Comparison of ENCODE assay signal across 8 mouse cellular contexts in genomic region chr17:35126206-35126611, GRCm38 (mm10). TPM values are rescaled to one million over a fixed set of nuclear protein-coding genes. Genes with fewer than 3 reads are reported as not detected.
A peak's percentile ranks its signal among the peaks of the same experiment; 100 is the strongest.
DNase-seq lines count a peak whose midpoint lies in the region; ATAC-seq and TF ChIP-seq lines count a peak whose summit lies in the region.

Gene D17H6S53E (plus strand): TSS chr17:35126373.

- peak within 1 kb of the TSS; percentile 90 for H3K27ac ChIP-seq in brown adipose tissue, adult 24 weeks (replicated peaks; ENCODE audit: low read depth, low read length)
- H3K27ac ChIP-seq in forebrain, embryonic 13.5 days: peak within 1 kb of the TSS; percentile 72
- peak within 1 kb of the TSS; percentile 64 for H3K27ac ChIP-seq in lung, embryonic 14.5 days (ENCODE audit: low read depth)

- H3K4me2 ChIP-seq in forebrain, embryonic 13.5 days: peak within 1 kb of the TSS; percentile 86
- H3K4me2 ChIP-seq in lung, embryonic 14.5 days: peak within 1 kb of the TSS; percentile 79

- intact Hi-C loops in heart, postnatal 14 days (cut with DNase I): loop anchor here (5.0 kb wide), 2 partner anchors 36 to 106 kb away; partner anchors contain the start of genes Atp6v1g2 and Prrc2a

- peak; percentile 80 to 83 for DNase-seq in heart, postnatal 14 days
- no peak for DNase-seq in large intestine, adult 2 months (ENCODE audit: low read depth, low spot score)
- DNase-seq in lung, embryonic 14.5 days: peak; percentile 87
- peak; percentile 76 for DNase-seq in testis, postnatal 14 days (ENCODE audit: low spot score)

- no peak for TF ChIP-seq CTCF in E14TG2a.4 (conservative IDR thresholded peaks at IDR 0.05; ENCODE audit: low read length)
- no peak for TF ChIP-seq CTCF in lung, embryonic 14.5 days (IDR thresholded peaks at IDR 0.05; ENCODE audit: low read depth)

- peaks cover 29% of the 10 kb centered on the region for H3K36me3 ChIP-seq in E14TG2a.4 (ENCODE audit: insufficient read depth, low read length)
- H3K36me3 ChIP-seq in forebrain, embryonic 13.5 days (ENCODE audit: poor library complexity, severe bottlenecking): peaks cover 36% of the 10 kb centered on the region
- H3K36me3 ChIP-seq in lung, embryonic 14.5 days (ENCODE audit: insufficient read depth): peaks cover 27% of the 10 kb centered on the region; the same call in 1 of the 2 replicates

- peaks cover 54% of the 10 kb centered on the region for H3K4me1 ChIP-seq in E14TG2a.4 (replicated peaks; ENCODE audit: low read depth, low read length)
- peaks cover 7% of the 10 kb centered on the region for H3K4me1 ChIP-seq in brown adipose tissue, adult 24 weeks (ENCODE audit: control insufficient read depth, insufficient read depth, insufficient read length, low read length)
- H3K4me1 ChIP-seq in forebrain, embryonic 13.5 days: peaks cover 38% of the 10 kb centered on the region
- no peaks in the 10 kb centered on the region; the same call in 1 of the 2 replicates for H3K4me1 ChIP-seq in lung, embryonic 14.5 days (ENCODE audit: insufficient read depth)

- WGBS in forebrain, embryonic 13.5 days: under 1% methylated on average over 36 of the region's 36 CpGs
- 0% methylated on average over 36 of the region's 36 CpGs for WGBS in large intestine, adult 2 months
- WGBS in lung, embryonic 14.5 days: under 1% methylated on average over 36 of the region's 36 CpGs

- peak within 1 kb of the TSS; percentile 87 for H3K9ac ChIP-seq in forebrain, embryonic 13.5 days
- H3K9ac ChIP-seq in lung, embryonic 14.5 days: peak within 1 kb of the TSS; percentile 74

- H3K9me3 ChIP-seq in E14TG2a.4 (ENCODE audit: low read length): no peaks in the 10 kb centered on the region
- no peaks in the 10 kb centered on the region for H3K9me3 ChIP-seq in forebrain, embryonic 13.5 days (replicated peaks)
- H3K9me3 ChIP-seq in lung, embryonic 14.5 days (ENCODE audit: low read depth, low read length): no peaks in the 10 kb centered on the region

- H3K27me3 ChIP-seq in E14TG2a.4 (ENCODE audit: insufficient read depth, low read length): peaks cover 12% of the 10 kb centered on the region
- no peaks in the 10 kb centered on the region for H3K27me3 ChIP-seq in forebrain, embryonic 13.5 days
- no peaks in the 10 kb centered on the region for H3K27me3 ChIP-seq in lung, embryonic 14.5 days (ENCODE audit: insufficient read depth, low read length)

- ATAC-seq in forebrain, embryonic 13.5 days: peak; percentile 44
- ATAC-seq in lung, embryonic 14.5 days (ENCODE audit: insufficient read depth): peak; percentile 58
- peak; percentile 46 for ATAC-seq in neutrophil, adult 5-6 weeks (ENCODE audit: extremely low read depth, insufficient number of reproducible peaks, low FRiP score, poor library complexity, severe bottlenecking)

- peak within 1 kb of the TSS; percentile 75 for H3K4me3 ChIP-seq in E14TG2a.4 (replicated peaks; ENCODE audit: low read length)
- peak within 1 kb of the TSS; percentile 86 for H3K4me3 ChIP-seq in brown adipose tissue, adult 24 weeks (ENCODE audit: insufficient read depth, low read depth, low read length)
- peak within 1 kb of the TSS; percentile 68 for H3K4me3 ChIP-seq in forebrain, embryonic 13.5 days
- peak within 1 kb of the TSS; percentile 48 for H3K4me3 ChIP-seq in lung, embryonic 14.5 days (ENCODE audit: low read depth, low read length)

RNA-seq across cellular contexts. Expression of gene D17H6S53E, which starts in this region (rescaled TPM):
- 12.8 and 17.2 TPM in 2 replicates for polyA plus RNA-seq in brown adipose tissue, adult 24 weeks (2012; ENCODE audit: insufficient read depth, insufficient read length, missing spikeins)
- 8.3 and 8.6 TPM in 2 replicates for polyA plus RNA-seq in forebrain, embryonic 13.5 days (2015; fragmentation: Nextera tagmentation; extraction: Ambion mirVana)
- 10 to 100 TPM; 28.0 to 29.6 TPM for total RNA-seq in heart, postnatal 14 days (2021)
- 11.7 and 17.5 TPM in 2 replicates for polyA plus RNA-seq in large intestine, adult 2 months (2012; rRNA removed)
- polyA plus RNA-seq in lung, embryonic 14.5 days (2014; fragmentation: Nextera tagmentation; extraction: Ambion mirVana): 6.8 and 7.6 TPM in 2 replicates
- 36.5 and 48.5 TPM in 2 replicates for total RNA-seq in neutrophil, adult 5-6 weeks (2017)
